Mouse (Mus musculus) adrenal gland, adult (tissue): ENCODE measurements around the gene Ptprn2.
"Not testable (repeated sequence)": the region's sequence is repeated elsewhere in the genome, so short reads cannot be mapped to it uniquely, and the experiment has no call there.

ENCODE experiments used
- DNase-seq, 2 experiments: peaks; one replicate each; pipeline ENCODE4 v3.0.0; 2022 to 2023; ENCODE audit warnings: low spot score in 1 of 2; ENCODE audit not compliant: inconsistent age in 2 of 2

Gene Ptprn2

DNA sequence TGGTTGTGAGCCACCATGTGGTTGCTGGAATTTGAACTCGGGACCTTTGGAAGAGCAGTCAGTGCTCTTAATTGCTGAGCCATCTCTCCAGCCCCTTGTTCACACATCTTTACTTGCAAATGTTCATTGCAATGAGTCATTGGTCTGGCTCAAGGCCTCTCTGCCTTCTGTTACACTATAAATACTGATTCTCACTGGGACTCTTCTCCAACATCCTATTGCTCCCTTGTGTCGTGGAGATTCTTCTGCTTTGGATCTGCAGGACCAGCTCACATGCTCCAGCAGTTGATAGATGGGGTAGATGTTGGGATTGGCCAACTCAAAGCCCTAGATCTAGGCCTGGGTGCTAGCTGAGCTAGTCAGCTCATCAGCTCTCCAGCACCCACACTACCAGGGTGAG lies 28.3 kb downstream of the Ptprn2 start:
- peak in 1 of 2 experiments; percentile 37 for DNase-seq

DNA sequence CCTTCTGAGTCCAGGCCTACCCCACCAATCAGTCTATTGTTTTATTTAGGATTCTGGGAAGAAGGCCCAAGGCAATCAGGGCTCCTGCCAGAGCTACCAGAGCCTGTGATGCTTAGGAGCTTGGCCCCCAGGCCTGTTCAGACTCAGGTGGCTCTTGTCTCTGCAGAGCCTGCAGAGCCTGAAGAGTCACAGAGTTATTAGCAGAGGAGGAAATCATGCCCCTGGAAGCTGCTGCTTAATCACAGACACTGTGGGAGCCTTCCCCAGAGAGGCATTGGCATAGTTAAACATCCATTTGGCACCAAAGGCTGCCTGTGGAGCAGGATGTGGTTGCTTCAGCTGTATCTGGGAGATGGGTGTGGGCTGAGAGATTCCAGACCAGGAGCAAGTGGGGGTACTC lies 30.3 kb downstream of the Ptprn2 start:
- no peak for DNase-seq

DNA sequence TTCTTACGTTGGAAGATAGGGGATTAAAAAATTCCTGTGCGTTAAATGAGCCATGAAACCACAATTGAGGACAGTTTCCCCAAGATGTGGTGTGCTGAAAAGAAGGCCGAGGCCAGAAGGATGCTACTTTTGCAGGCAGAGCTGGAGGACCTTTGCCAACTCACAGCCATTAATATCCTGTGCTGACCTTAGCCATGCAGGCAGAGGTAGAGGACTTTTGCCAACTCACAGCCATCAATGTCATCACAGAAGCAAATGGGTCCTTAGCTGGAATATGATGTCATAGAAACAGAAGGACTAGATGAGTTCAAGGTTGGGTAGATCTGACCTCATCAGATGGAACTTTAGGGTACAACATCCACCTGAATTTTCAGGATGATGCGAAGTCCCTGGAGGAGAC lies 43.3 kb downstream of the Ptprn2 start:
- peak; percentile 22 to 73 for DNase-seq

DNA sequence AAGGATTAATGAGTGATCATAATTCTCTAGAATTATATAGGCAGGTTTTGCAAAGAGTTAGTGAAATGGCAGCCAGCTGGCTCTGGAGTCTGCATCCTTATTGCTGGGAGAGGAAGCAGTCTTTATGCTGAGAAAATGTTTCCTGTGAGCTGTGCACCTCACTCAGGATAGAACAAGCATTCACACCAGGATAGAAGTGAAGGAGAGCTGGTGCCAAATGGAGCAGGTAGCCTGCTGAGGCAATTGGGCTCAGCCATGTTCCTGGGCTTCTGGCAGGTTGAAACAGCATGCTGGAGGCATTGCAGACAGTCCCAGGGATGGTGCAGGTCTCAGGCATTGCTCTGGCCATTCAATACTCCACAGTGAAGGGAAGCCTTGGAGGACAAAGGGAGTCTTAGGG lies 47.8 kb downstream of the Ptprn2 start:
- DNase-seq = no peak

DNA sequence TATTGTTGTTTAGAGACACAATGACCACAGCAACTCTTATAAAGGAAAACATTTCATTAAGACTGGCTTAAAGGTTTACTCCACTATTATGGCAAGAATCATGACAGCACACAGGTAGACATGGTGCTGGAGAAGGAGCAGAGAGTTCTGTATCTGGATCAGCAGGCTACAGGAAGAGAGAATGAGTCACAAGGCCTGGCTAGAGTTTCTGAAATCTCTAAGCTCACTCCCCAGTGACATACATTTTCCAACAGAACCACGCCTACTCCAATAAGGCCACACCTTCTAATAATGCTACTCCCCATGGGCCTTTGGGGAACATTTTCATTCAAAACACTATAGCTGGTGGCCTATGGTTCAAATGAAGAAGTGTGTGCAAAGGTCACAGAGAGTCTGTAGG lies 53.8 kb downstream of the Ptprn2 start:
- DNase-seq = no peak

DNA sequence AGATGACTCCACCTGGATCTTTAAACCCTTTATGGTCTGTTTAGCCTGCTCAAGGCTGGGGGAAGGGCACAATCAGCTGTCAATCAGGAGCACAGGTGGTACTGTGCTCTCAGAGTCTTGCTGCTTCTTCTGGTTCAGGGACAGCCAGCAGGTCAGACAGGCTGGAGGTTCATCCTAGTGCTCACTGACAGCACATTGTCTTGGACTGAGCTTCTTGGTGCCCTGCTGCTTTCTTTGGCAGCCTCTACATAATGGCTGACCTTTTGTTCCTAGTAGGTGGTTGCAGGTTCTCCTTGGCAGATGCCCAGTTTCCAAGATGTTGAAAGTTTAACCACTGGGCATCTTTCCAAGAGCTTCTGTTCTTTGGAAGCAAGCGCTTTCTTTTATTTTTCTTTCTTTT lies 55.1 kb downstream of the Ptprn2 start:
- DNase-seq = peak; percentile 44 to 87

DNA sequence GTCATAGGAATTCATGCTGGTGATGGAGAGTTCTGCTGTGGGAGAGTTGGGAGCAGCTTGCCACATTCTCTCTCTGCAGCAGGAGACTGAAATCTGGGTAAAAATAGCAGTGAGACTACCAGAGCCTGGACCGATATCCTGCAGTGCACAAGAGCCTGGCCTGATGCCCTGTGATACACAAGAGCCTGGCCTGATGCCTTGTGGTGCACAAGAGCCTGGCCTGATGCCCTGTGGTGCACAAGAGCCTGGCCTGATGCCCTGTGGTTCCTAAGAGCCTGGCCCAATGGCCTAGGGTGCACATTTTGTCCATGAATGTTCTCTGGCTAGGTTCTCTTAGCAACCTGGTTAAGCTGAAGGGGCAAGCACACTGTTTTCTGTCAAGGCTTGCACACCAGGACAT lies 64.5 kb downstream of the Ptprn2 start:
- peak; percentile 23 to 80 for DNase-seq

DNA sequence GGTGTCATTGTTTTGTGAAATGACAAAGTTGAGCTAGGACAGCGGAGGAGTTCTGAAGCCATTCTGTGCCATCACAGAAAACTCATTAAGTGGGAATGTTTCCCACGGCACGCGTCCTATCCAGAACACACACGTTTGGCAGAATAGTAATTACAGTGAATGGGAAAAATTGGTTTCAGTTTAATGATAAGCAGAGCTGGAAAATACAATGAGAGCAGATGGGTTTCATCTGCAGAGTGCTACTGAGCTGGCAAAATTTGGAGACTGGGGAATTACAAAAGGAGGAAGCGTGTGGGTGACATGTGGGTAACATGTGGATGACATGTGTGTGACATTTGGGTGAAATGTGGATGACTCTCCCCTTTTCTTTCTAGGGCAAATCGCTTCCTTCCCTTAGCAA lies 66.0 kb downstream of the Ptprn2 start:
- DNase-seq = no peak

DNA sequence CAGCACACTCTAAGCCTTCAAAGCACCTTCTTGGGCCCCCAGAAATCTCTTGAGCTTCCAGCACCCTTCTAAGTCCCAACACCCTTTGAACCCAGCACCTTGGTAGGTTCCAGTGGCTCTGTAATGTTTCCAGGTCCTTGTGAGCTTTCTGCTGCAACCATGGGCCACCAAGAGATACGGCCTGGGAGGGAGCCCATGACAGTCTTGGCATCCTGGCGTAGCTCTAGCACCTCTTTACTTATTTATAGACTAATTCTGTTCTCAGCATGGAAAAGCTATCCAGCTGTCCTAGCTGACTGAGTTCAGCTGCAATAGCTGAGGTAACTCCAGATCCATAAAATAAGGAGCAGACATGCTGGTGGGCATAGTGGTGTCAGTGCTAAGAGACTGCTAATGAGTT lies 66.8 kb downstream of the Ptprn2 start:
- no peak for DNase-seq

DNA sequence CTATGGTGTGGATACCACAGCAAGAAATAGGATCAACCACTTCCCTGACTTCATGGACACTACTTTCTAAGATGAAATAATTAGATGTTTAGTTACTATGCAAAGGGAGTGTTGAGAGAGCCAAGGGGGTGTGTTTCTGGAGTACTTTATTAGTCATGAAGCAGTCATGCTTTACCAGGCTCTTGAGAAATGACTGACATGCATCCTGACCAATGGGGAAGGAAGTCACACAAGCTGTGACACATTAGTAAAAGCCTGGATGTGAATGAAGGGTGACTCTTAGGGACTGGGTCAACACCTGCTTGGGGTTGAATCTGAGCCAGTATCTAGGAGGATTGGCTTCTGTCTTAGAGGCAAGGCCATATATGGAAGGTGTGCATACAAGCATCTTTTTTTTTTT lies 67.8 kb downstream of the Ptprn2 start:
- no peak for DNase-seq

DNA sequence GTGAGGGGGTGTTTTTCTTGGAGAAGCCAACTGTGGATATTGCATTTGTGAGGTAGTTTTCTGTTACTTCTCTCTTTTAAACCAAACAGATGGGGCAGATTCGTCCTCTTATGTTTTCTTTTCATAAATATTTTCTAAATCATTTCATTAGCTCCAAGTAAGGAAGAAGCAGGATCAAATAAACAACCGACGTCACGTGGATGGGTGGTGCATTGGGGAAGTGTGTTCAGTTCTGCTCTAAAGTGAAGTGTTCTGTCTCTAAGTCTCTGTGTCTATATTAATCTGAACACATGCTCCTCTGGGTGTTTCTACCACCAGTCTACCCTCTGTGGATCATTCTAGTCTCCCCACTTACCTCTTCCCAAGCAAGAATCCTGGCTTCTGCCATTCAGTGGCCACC lies 70.4 kb downstream of the Ptprn2 start:
- no peak for DNase-seq

DNA sequence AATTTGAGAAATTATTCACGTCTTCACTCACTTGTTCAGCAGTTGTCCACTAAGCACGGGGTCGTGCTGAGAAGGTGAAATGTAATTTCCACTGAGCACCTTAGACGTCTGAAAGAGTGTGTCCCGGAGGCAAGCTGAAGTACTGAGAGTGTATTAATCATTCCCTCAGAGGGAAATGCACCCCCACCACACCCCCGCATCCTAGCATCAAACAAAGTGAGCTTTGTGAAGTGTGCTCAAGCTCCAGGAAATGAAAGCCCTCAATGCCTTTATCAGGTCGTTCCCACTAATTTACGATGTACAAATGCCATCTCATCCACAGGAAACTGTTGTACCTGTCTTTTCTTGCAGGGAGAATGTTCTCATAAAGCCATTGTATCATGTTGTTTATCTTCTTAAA lies 78.9 kb downstream of the Ptprn2 start:
- DNase-seq = no peak

DNA sequence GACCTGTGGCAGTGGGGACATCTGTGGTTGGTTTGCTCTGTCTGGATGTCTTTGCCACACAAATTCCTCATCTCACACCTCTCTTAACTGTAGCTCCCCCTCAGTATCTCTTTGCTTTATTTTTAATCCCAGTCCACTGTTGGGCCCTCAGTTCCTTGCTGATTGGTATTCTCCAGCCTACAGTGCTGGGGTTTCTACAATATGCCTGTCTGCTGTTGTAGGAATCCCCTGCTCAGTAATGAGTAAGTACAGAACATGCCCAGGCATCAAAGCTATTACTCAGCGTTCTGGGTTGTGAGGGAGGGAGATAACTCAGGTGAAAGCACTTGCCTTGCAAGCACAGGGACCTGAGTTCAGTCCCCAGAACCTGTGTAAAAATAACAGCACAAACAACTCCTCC lies 81.2 kb downstream of the Ptprn2 start:
- no peak for DNase-seq

DNA sequence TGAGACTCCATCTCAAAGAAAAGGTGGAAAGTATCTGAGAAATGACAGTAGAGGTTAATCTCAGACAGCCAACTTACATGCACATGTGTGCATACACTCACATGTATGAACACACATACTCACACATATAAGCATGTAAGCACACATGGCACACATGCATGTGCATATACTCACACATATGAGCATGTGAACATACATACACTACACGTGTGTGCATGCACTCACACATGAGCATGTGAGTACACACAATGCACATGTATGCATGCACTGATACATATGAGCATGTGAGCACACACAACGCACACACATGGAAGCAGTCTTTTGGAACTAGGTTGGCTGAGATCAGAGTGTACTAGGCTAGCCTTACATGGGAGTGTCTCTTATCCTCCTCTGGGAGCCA lies 81.7 kb downstream of the Ptprn2 start:
- DNase-seq = no peak

DNA sequence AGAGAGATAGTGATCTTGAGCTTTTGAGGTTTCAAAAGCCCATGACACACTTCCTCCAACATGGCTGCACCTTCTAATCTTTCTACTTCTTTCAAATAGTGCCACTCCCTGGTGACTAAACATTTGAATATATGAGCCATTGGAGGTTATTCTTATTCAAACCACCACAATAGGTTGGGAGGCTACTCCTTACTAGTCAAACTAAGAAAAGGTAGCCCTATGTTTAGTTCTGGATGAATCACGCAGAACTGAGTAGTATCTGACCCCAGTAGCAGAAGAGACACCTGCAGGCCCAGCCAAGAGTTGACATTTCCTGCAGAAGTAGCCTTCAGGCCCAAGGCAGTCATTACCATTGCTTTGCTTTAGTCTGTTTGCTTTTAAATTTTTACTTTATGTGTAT lies 84.0 kb downstream of the Ptprn2 start:
- DNase-seq = no peak

DNA sequence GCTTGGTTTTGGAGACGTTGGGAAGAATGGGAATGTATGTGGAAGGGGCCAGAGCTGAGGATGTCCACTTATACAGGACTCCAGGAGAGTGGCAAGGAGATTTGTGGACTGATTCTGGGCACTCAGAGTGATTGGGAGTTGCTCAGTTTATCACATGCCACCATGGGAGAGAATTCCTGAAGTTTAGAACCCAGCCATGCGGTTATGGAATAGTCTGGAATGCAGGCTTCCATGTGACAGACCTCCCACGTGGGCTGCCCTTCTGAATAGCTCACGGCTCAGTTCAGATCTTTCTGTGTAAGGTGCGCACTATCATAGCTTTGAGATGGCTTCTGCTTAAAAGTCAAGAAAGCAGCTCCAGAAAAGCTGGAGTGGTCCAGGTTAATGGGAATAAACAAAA lies 88.6 kb downstream of the Ptprn2 start:
- no peak for DNase-seq

DNA sequence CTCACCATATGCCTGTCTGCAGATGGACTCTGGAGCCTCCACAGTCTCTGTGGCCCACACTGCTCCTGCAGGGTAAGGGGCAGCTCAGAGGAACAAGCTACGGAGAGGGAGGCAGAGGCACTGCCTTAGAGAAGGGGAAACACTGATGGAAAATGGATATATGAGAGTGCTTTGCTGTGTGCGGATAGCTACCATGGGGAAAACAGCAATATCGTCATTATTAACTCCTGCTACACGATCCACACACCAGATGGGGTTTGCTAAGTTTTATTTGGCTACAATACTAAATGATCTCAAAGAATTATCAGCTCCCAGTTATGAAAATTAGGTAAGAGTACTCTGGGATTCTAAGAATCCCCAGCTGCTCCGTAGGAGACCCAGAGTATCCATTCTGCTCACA lies 89.2 kb downstream of the Ptprn2 start:
- DNase-seq = no peak

DNA sequence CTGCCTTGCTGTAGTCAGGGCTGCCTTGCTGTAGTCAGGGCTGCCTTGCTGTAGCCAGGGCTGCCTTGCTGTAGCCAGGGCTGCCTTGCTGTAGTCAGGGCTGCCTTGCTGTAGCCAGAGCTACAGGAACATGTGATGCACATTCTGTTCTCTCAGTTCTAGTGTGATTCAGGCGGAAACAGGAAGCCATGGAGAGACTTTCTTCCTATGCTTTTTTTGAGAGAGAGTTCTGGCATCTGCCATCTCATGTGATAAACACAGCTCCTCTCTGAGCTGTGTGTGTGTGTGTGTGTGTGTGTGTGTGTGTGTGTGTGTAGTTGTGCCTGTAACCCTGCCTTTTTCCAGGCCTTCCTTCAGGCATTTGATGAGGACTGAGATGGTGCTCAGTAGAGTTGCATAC lies 92.4 kb downstream of the Ptprn2 start:
- DNase-seq = not testable (repeated sequence)

DNA sequence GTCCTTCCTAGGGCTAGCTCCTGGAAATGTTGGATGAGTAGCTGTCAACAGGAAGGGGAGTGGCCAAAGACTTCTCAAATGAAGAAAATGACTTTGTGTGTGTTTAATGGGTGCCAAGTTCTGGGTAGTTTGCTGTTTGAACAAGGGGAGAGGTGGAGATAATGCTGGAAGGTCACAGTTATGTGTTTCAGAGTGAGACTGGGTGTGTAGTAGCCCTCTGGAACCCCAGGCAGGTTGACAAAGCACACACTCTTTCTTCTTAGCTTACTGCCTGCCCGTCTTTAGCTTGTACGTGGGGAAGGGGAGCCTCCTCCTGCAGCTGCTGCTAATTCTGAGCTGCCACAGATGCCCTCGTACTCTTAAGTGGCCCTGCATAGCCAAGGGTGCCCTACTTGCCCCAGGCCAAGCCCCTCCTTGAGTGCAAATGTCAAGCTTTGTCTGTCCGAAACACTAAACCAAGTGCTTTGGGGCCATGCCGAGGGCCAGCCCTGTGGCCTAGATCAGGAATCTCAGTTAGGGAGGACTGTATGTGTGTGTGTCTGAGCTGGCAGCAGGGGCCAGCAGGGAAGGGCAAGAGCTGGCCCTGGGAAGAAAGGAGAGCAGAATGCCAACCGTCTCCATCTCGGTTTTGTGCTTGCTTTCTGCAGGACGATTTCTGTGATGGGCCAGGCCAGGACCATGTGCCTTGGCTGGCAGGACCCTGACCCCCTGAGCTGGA lies 95.5 kb downstream of the Ptprn2 start:
- DNase-seq = no peak

DNA sequence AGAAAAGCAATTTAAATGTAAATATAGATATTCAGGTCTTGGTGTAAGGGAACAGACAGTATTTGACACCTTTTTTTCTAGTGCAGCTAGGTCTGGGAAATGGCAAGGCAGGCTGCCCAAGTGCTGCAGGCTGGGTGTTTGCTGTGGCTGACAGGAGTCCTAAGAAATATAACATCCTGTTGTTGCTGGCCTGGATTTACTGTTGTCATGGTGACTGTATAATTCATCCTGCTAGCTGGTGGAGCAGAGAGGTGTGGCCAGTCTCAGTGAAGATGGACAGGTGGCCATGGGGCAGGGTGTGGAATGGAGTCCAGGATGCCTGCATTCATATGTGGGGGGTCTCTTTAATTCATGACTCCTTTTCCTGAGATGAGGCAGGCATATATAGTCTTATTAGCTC lies 96.3 kb downstream of the Ptprn2 start:
- DNase-seq = peak; percentile 45 to 69

DNA sequence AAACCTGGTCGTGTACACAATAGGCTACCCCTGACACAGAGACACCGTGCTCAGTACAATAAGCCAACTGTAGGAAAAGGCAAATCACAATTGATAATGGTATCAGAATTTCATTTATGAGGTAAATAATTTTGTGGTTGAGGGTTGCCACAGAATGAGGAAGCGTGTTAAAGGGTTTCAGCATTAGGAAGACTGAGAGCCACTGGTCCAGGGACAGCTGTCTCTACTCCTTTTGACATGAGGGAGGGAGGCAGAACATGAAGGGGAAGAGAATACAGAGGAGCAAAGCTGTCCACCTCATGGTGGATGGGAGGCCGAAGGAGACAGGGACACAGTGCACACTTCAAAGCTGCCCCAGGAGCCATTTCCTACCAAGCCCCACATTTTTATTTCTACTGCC lies 97.3 kb downstream of the Ptprn2 start:
- no peak for DNase-seq

DNA sequence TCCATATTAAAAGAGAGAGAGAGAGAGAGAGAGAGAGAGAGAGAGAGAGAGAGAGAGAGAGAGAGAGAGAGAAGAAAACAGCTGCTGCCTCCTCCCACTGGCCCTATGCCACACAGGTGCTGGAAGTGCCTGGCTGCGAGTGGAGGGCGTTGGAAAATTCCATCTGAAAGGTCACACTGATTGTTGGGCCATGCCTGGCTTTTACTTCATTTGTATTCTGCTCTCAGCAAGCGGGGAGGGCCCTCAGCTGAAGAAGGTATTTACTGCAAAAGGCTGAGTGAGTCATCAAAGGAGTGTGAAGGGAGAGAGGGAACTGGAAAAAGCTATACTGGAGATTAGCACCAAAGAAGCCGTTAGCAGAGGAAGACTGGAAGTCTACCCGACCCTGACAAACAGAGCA lies 99.5 kb downstream of the Ptprn2 start:
- peak; percentile 35 to 75 for DNase-seq

DNA sequence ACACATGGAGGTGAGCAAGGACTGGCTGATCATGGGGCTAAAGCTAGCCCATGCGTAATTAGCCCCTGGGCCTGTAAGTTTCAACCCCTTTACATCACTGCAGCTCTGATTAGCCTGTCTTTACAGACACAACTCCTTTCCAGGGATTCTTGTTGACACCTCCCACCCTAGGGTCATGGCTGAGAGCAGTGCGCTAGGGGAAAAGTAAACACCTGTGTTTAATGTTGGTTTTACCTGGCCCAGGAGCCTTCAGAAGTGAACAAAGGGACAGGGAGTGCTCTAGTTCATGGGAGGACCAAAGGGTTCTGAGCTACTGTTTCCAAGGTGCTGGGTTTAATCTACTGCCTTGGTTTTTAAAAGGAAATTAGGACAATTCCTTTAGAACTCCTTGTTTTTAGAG lies 100.6 kb downstream of the Ptprn2 start:
- DNase-seq = no peak

DNA sequence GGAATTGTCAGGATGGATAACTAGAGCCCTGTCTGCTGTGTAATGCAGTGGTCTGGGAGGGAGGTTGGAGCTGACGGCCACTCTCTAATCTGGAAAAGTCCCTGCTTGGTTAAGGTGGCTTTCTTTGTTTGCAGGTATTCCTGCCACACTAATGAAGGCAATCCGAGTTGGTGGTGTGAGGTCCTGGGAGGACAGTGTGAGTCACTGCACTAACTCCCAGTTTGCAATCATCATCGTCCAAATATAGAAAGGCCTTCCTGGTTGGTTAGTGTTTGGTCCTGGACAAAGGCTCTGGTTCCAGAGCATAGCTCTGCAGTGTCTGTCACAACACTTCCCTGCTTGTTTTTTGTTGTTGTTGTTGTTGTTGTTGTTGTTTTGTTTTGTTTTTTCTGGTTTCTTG lies 102.0 kb downstream of the Ptprn2 start:
- DNase-seq = no peak
